In genomic region chr14:54181306-54181705, GRCm38 (mm10) we compare ENCODE assay signal across 16 mouse cellular contexts.
DNase-seq lines count a peak whose midpoint lies in the region; ATAC-seq and TF ChIP-seq lines count a peak whose summit lies in the region.
"Had no signal": no experiment of that assay in that cellular context is flagged by ENCODE, and none has a peak within 500 bp of the region (broad histone marks: within the 10 kb centered on the region; RNA-seq: fewer than 3 reads in every experiment).

No protein-coding gene starts in this region.

- H3K9me3 ChIP-seq in heart, embryonic 15.5 days (replicated peaks), result no peaks in the 10 kb centered on the region
- no peaks in the 10 kb centered on the region for H3K9me3 ChIP-seq in lung, postnatal 0 days (ENCODE audit: low read length)
- no peaks in the 10 kb centered on the region for H3K9me3 ChIP-seq in intestine, embryonic 16.5 days (ENCODE audit: control insufficient read depth, low read length)
- H3K9me3 ChIP-seq: embryonic facial prominence, embryonic 15.5 days; forebrain, embryonic 12.5 days; limb, embryonic 15.5 days had no signal

- H3K9ac ChIP-seq in heart, embryonic 15.5 days, result no peak overlapping the region
- no peak overlapping the region for H3K9ac ChIP-seq in lung, postnatal 0 days (replicated peaks; ENCODE audit: low read depth)
- no peak overlapping the region for H3K9ac ChIP-seq in intestine, embryonic 16.5 days (ENCODE audit: low read depth, low read length)
- H3K9ac ChIP-seq: embryonic facial prominence, embryonic 15.5 days; forebrain, embryonic 12.5 days; limb, embryonic 15.5 days; liver, postnatal 0 days had no signal

- DNase-seq in heart, postnatal 10 days, result no peak
- DNase-seq in lung, postnatal 0 days (ENCODE audit: low spot score), result peak; percentile 28
- no peak for DNase-seq in lung, postnatal 25 days (ENCODE audit: low spot score)
- DNase-seq in kidney, adult 8-10 months, result no peak
- DNase-seq in testis, postnatal 10 days (ENCODE audit: low spot score), result no peak
- DNase-seq: adrenal gland, postnatal 10 days; cerebellum, adult 9-10 months; kidney, postnatal 14 days; liver, postnatal 0 days; thymus, postnatal 25 days had no signal

- H3K4me1 ChIP-seq in heart, embryonic 15.5 days (replicated peaks), result peaks cover 31% of the 10 kb centered on the region
- peaks cover 13% of the 10 kb centered on the region; the same call in 1 of the 2 replicates for H3K4me1 ChIP-seq in lung, postnatal 0 days (ENCODE audit: insufficient read depth, low read depth, low read length)
- peaks cover 17% of the 10 kb centered on the region; the same call in 1 of the 2 replicates for H3K4me1 ChIP-seq in intestine, embryonic 16.5 days (ENCODE audit: control insufficient read depth, insufficient read depth, low read length)
- H3K4me1 ChIP-seq: embryonic facial prominence, embryonic 15.5 days; limb, embryonic 15.5 days had no signal

- WGBS in heart, embryonic 15.5 days, result 60% methylated on average over 3 of the region's 3 CpGs
- WGBS in lung, postnatal 0 days, result 49% methylated on average over 3 of the region's 3 CpGs
- 58% methylated on average over 3 of the region's 3 CpGs for WGBS in intestine, embryonic 16.5 days

- H3K27me3 ChIP-seq in heart, embryonic 15.5 days, result no peaks in the 10 kb centered on the region
- H3K27me3 ChIP-seq in lung, postnatal 0 days (replicated peaks; ENCODE audit: insufficient read depth, low read length), result no peaks in the 10 kb centered on the region
- H3K27me3 ChIP-seq in intestine, embryonic 16.5 days (replicated peaks; ENCODE audit: control insufficient read depth, insufficient read depth, low read length), result no peaks in the 10 kb centered on the region
- H3K27me3 ChIP-seq: embryonic facial prominence, embryonic 15.5 days; forebrain, embryonic 12.5 days; limb, embryonic 15.5 days had no signal

- no peaks in the 10 kb centered on the region for H3K36me3 ChIP-seq in heart, embryonic 15.5 days
- no peaks in the 10 kb centered on the region for H3K36me3 ChIP-seq in lung, postnatal 0 days (ENCODE audit: insufficient read depth, low read length)
- H3K36me3 ChIP-seq in intestine, embryonic 16.5 days (ENCODE audit: control insufficient read depth, insufficient read depth, low read length), result no peaks in the 10 kb centered on the region
- H3K36me3 ChIP-seq: embryonic facial prominence, embryonic 15.5 days; forebrain, embryonic 12.5 days; limb, embryonic 15.5 days had no signal

- no peak for ATAC-seq in heart, embryonic 15.5 days (replicated peaks; ENCODE audit: insufficient number of reproducible peaks, insufficient read depth, low FRiP score, low read depth)
- no peak for ATAC-seq in lung, postnatal 0 days
- ATAC-seq in activated CD4-positive, CD25-positive, alpha-beta regulatory T cell, adult 4 months, result peak; percentile 21
- no peak for ATAC-seq in intestine, embryonic 16.5 days
- ATAC-seq: liver, postnatal 0 days had no signal

- TF ChIP-seq EP300 in lung, postnatal 0 days (IDR thresholded peaks at IDR 0.05), result no peak

- no peak for TF ChIP-seq CTCF in lung, postnatal 0 days (IDR thresholded peaks at IDR 0.05)

- intact Hi-C loops in heart, postnatal 10 days (cut with DNase I), result no loop called here

- H3K27ac ChIP-seq in heart, embryonic 15.5 days, result peak overlapping the region; percentile 64
- H3K27ac ChIP-seq in lung, postnatal 0 days (ENCODE audit: low read length), result no peak overlapping the region
- H3K27ac ChIP-seq in intestine, embryonic 16.5 days (ENCODE audit: low read length), result peak overlapping the region; percentile 72
- H3K27ac ChIP-seq: embryonic facial prominence, embryonic 15.5 days; forebrain, embryonic 12.5 days; limb, embryonic 15.5 days had no signal

- H3K4me2 ChIP-seq in heart, embryonic 15.5 days, result no peak overlapping the region
- H3K4me2 ChIP-seq in lung, postnatal 0 days (replicated peaks; ENCODE audit: low read depth, low read length), result no peak overlapping the region
- no peak overlapping the region for H3K4me2 ChIP-seq in intestine, embryonic 16.5 days (ENCODE audit: low read depth, low read length)
- H3K4me2 ChIP-seq: embryonic facial prominence, embryonic 15.5 days; forebrain, embryonic 12.5 days; limb, embryonic 15.5 days had no signal

- no peak overlapping the region for H3K4me3 ChIP-seq in heart, embryonic 15.5 days
- H3K4me3 ChIP-seq in lung, postnatal 0 days (ENCODE audit: low read depth, low read length), result no peak overlapping the region
- no peak overlapping the region for H3K4me3 ChIP-seq in intestine, embryonic 16.5 days (ENCODE audit: low read length)
- H3K4me3 ChIP-seq: embryonic facial prominence, embryonic 15.5 days; forebrain, embryonic 12.5 days; limb, embryonic 15.5 days had no signal
